Mouse (Mus musculus) liver, embryonic 16.5 days (tissue): Measurements from ENCODE around the gene Cand2. TPM values are rescaled to one million over a fixed set of nuclear protein-coding genes. Genes with fewer than 3 reads are reported as not detected.

Source experiments
- ATAC-seq: fragments of 200-750 bp; cut with Nextera tagmentation; 2 replicates; pipeline ENCODE4 v1.8.0; 2017; ENCODE audit warnings: low read depth, mild to moderate bottlenecking, moderate number of reproducible peaks, moderate library complexity
- H3K27ac ChIP-seq: fragments of 300-500 bp; sonication (generic); 2 replicates; pipeline ENCODE4 v1.5.1; 2014; ENCODE audit warnings: mild to moderate bottlenecking, low read length
- H3K27me3 ChIP-seq: fragments of 300-500 bp; sonication (generic); 2 replicates; pipeline ENCODE4 v1.6.1; 2014; ENCODE audit warnings: low read depth, low read length, mixed read lengths; ENCODE audit not compliant: control insufficient read depth, insufficient read depth
- H3K36me3 ChIP-seq: fragments of 300-500 bp; sonication (generic); 2 replicates; pipeline ENCODE4 v1.6.1; 2014; ENCODE audit warnings: mild to moderate bottlenecking; ENCODE audit not compliant: control insufficient read depth, insufficient read depth
- H3K4me1 ChIP-seq: fragments of 300-500 bp; sonication (generic); 2 replicates; pipeline ENCODE4 v1.6.1; 2014; ENCODE audit warnings: low read depth, low read length, mixed read lengths; ENCODE audit not compliant: control insufficient read depth
- H3K4me2 ChIP-seq: fragments of 300-500 bp; sonication (generic); 2 replicates; pipeline ENCODE4 v1.6.1; 2014; ENCODE audit warnings: low read depth, low read length, mixed read lengths
- H3K4me3 ChIP-seq: fragments of 300-500 bp; sonication (generic); 2 replicates; pipeline ENCODE4 v1.5.1; 2014; ENCODE audit warnings: low read depth, mild to moderate bottlenecking, low read length
- H3K9ac ChIP-seq: fragments of 300-500 bp; sonication (generic); 2 replicates; pipeline ENCODE4 v1.6.1; 2014; ENCODE audit warnings: low read depth, low read length
- H3K9me3 ChIP-seq: fragments of 300-500 bp; sonication (generic); replicated peaks from 2 replicates; pipeline ENCODE4 v1.6.1; 2016; ENCODE audit warnings: low read length; ENCODE audit not compliant: control insufficient read depth
- WGBS: fragments of 180-500 bp; shearing (Covaris S2); extraction: QIAGEN DNeasy Blood & Tissue Kit; methylation state at CpG from one replicate; pipeline ENCODE4 v1.1.7; 2014; ENCODE audit not compliant: insufficient replicate concordance; 5-methylcytosine and 5-hydroxymethylcytosine counted together
- polyA plus RNA-seq: library from polyadenylated mRNA; unstranded; fragments of >200 nt; fragmentation: Nextera tagmentation; extraction: Ambion mirVana; gene quantifications from 2 replicates; pipeline ENCODE4 v1.2.1, GENCODE M21; 2015

Cand2 gene
- polyA plus RNA-seq, 1 experiment from 2014 or later: 2.8 TPM

DNA sequence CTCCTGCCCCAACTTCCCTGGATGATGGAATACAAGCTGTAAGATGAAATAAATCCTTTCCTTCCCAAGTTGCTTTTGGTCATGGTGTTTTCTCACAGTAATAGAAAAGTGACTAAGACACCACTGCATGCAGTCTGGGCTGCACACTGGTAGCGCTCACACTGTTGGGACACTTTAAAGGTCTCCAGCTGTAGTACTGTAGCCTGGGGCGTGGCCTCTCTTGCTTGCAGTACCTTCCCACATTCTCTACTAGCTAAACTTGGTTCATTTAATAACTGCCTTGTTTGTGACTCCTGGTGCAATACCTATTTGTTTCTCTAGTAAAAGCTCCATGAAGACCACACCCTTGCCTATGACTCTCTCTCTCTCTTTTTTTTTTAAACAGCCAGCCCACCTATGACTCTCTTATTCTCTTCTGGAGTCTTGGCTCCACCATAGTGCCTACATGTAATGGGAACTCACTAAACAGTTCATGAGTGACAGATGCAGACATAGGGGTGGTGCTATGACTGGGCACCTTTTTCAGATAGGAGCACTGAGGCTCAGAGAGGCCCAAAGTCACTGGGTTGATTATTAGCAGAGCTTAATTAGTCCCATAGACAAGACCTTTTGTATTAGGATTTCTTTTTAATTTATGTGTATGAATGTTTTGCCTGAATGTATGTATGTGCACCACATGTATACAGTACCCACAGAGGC lies 58.0 kb downstream of the Cand2 start:
- no peak overlapping the region for H3K9ac ChIP-seq
- no peak overlapping the region for H3K27ac ChIP-seq
- 80% methylated on average over 2 of the region's 2 CpGs for WGBS
- no peak overlapping the region for H3K4me2 ChIP-seq
- no peaks in the 10 kb centered on the region for H3K9me3 ChIP-seq
- H3K36me3 ChIP-seq: no peaks in the 10 kb centered on the region; the same call in 1 of the 2 replicates
- peaks cover 9% of the 10 kb centered on the region for H3K4me1 ChIP-seq
- no peak overlapping the region for H3K4me3 ChIP-seq
- no peaks in the 10 kb centered on the region for H3K27me3 ChIP-seq
- ATAC-seq: 0 out of 2 replicates have a peak, but pooled peaks have one; percentile 32

DNA sequence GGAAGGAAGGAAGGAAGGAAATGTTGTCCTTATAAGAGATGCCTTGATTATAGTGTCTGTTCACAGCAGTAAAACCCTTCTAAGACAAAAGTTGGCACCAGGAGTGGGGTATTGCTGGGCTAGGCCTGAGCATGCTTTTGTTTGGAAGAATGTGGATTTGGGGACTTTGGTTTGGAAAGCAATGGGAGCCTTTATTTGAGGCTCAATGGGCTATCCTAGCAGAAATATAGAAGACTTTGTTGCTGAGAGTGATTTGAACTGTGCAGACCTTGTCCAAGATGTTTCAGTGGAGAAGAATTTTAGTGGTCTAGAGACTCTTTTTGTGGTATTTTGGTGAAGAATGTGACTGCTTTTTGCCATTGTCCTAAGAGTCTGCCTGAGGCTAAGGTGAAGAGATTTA lies 59.5 kb downstream of the Cand2 start:
- Histone ChIP-seq H3K36me3 (no peaks in the 10 kb centered on the region; the same call in 1 of the 2 replicates), H3K9ac (no peak overlapping the region), H3K9me3 (no peaks in the 10 kb centered on the region), H3K4me2 (no peak overlapping the region), H3K27ac (no peak overlapping the region), H3K4me3 (no peak overlapping the region), H3K27me3 (no peaks in the 10 kb centered on the region), H3K4me1 (peaks cover 20% of the 10 kb centered on the region)
- no peak for ATAC-seq

DNA sequence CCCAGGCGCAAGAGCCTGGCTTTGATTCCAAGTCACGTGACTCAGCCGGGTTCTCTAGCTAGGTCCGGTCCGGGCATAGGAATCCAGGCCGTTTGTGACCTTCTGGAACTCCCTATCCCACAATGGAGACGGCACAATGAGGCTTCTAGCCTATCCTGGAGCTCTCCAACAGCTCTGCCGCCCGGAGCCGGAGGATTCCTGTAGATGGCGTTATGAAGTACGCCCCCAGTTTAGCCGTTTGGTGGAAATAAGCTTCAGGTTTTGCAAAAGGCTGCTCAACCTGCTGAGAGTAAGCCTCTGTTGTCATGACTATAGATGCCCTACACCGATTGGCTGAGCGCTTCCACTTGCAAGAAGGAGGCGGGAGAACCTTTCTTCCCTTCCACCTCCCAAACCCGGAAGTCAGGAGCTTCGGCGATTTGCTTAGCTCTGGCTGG lies 63.8 kb downstream of the Cand2 start, which contains the start of gene Efcab12:
Gene Efcab12, minus strand, starts transcription at position 252 of the 437 bp plus-strand sequence.
- H3K27ac ChIP-seq: no peak within 1 kb of the TSS
- H3K4me3 ChIP-seq: peak within 1 kb of the TSS; percentile 50
- no peaks in the 10 kb centered on the region for H3K27me3 ChIP-seq
- H3K4me1 ChIP-seq: peaks cover 11% of the 10 kb centered on the region; the same call in 1 of the 2 replicates
- peak; percentile 88 for ATAC-seq
- peak within 1 kb of the TSS; percentile 78 for H3K4me2 ChIP-seq
- 0 out of 2 replicates have a peak within 1 kb of the TSS, but pooled peaks have one; percentile 3 for H3K9ac ChIP-seq
- peaks cover 3% of the 10 kb centered on the region; the same call in 1 of the 2 replicates for H3K36me3 ChIP-seq
- 5% methylated on average over 19 of the region's 19 CpGs for WGBS
- H3K9me3 ChIP-seq: no peaks in the 10 kb centered on the region

DNA sequence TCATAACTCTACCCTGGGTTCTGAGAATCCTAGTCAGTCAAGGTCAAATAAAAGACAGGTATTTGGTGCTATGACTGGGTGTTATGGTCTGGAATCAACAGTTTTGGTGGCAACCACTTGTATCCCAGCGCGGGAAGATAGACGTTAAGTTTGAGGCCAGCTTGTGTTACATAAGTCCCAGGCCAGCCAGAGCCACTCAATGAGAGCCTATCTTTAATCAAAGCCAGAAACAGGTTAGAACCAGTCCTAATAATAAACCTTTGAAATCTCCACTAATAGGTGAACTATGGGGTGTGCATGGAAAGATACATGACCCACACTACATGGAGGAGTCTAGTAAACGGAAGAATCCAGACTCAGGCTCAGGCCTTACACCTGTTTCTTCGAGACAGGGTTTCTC lies 64.4 kb downstream of the Cand2 start:
- H3K27ac ChIP-seq: no peak overlapping the region

DNA sequence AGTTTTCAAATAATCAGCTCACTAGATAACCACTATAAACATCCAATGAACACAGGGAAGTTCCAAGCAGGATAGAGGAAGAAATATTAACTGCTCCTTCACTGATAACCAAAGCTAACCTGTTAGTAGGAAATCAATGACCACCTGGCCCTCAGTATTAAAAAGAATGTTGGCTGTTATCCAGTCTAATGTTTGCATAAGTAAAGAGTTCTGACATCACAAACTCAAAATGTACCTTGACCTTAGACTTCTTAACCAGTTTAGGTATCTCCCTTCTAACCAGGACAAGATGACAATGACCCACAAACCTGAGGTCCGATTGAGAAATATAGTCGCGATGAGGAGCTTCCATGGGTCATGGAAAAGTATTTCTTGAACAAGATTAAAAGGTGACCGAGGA lies 70.7 kb downstream of the Cand2 start:
- no peak for ATAC-seq
- H3K27ac ChIP-seq: no peak overlapping the region

More for the DNA sequence above, 64.4 kb downstream of the Cand2 start:
- Histone ChIP-seq H3K4me2 (peak overlapping the region; percentile 78), H3K4me3 (peak overlapping the region; percentile 50), H3K9ac (0 out of 2 replicates have a peak overlapping the region, but pooled peaks have one; percentile 3), H3K36me3 (peaks cover 3% of the 10 kb centered on the region; the same call in 1 of the 2 replicates), H3K27me3 (no peaks in the 10 kb centered on the region), H3K9me3 (no peaks in the 10 kb centered on the region), H3K4me1 (peaks cover 11% of the 10 kb centered on the region; the same call in 1 of the 2 replicates)
- ATAC-seq: no peak
- 71% methylated on average over 5 of the region's 5 CpGs for WGBS

DNA sequence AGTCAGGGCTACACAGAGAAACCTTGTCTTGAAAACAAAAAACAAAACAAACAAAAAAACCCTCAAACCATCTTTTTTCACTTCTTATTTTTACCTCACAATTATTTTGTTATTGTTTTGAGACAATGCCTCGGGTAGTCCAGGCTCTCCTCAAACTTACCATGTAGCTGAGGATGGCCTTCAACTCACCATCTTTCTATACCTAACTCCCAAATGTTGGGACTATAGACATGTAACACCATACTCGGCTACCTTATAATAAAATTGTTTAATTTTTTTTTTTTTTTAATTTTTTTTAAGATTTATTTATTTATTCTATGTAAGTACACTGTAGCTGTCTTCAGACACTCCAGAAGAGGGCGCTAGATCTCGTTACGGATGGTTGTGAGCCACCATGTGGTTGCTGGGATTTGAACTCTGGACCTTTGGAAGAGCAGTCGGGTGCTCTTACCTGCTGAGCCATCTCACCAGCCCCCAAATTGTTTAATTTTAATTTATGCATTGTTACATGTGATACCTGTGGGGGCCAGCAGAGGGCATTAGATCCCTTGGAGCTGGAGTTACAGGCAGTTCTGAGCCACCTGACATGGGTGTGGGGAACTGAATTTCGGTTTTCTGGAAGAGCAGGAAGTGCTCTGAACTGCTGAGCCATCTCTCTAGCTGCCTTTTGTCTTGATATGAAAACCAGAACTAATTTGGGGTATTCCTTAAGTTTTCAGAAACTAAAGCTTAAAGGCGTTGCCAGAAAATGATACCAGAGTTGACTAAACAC lies 72.5 kb downstream of the Cand2 start:
- 26% methylated on average over 7 of the region's 8 CpGs for WGBS

More for the DNA sequence above, 70.7 kb downstream of the Cand2 start:
- H3K4me2 ChIP-seq: no peak overlapping the region
- peaks cover 18% of the 10 kb centered on the region for H3K36me3 ChIP-seq
- 80% methylated on average over 4 of the region's 4 CpGs for WGBS
- no peak overlapping the region for H3K9ac ChIP-seq
- no peaks in the 10 kb centered on the region for H3K9me3 ChIP-seq
- no peaks in the 10 kb centered on the region for H3K27me3 ChIP-seq
- peaks cover 3% of the 10 kb centered on the region for H3K4me1 ChIP-seq
- no peak overlapping the region for H3K4me3 ChIP-seq

DNA sequence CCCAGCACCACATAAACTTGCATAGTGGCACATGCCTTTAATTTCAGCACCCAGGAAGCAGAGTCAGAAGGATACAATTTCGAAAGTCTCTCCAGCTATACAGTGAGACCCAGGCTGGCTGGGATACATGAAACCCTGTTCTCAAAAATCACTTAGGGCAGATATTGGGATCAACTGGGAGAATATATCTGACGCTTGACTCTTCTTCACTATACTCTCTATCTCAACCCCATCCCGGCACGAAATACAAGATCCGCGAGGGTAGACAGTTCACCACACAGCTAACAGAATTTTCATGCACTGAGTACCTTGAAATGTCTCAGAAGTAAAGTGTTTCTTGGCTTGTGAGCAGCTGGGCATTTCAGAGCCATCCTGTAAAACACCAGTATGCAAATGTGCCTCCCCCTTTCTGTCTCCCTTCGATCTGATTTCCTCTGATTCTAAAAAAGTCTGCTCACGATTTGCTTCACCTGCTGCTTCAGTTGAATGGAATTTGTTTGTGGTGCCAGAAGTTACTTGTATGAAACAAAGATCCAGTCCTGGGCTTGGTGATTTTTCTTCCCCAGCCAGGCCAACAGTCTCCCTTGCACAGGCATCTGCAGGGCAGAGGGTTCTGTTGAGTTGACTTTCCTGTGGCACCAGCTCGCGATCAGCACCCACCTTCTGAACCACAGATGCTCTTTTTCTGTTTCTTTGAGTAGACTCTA lies 74.4 kb downstream of the Cand2 start:
- no peaks in the 10 kb centered on the region for H3K27me3 ChIP-seq
- H3K4me1 ChIP-seq: peaks cover 19% of the 10 kb centered on the region
- no peak for ATAC-seq
- peaks cover 15% of the 10 kb centered on the region for H3K36me3 ChIP-seq
- H3K4me2 ChIP-seq: no peak overlapping the region
- H3K9ac ChIP-seq: no peak overlapping the region
- no peak overlapping the region for H3K4me3 ChIP-seq
- no peaks in the 10 kb centered on the region for H3K9me3 ChIP-seq
- no peak overlapping the region for H3K27ac ChIP-seq
- 89% methylated on average over 10 of the region's 10 CpGs for WGBS

More for the DNA sequence above, 72.5 kb downstream of the Cand2 start:
- peak; percentile 46 for ATAC-seq
- Histone ChIP-seq H3K4me3 (no peak overlapping the region), H3K4me2 (no peak overlapping the region), H3K4me1 (peaks cover 9% of the 10 kb centered on the region), H3K27ac (no peak overlapping the region), H3K9me3 (no peaks in the 10 kb centered on the region), H3K27me3 (no peaks in the 10 kb centered on the region), H3K36me3 (peaks cover 18% of the 10 kb centered on the region), H3K9ac (no peak overlapping the region)

DNA sequence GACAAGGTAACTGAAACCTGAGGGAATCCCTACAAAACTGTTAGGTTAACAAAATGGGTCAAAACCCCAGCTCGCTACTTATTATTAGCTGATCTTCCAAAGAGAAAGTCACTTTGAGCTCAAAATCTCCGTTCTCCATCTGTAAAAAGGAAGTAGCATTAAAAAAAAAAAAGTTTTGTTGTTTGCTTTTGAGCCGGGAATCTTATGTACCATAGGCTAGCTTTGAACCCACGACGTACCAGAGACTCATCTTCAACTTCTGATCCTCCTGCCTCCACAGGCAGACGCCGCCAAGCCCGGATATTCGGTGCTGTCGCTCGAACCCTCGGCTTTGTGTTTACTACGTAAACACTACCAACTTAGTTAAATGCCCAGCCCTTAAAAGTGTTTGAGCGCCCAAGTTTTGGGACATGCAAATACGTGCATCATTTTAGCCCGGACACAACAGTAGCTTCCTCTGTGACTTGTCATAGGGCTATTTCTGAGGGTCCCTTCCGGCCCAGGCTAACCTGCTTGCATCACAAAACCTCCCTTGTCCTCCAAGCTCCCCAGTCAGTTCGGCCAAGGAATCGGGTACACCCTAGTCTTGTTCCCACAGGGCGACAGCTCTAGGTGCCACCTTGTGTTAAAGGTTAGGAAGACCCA lies 78.2 kb downstream of the Cand2 start:
- 2% methylated on average over 20 of the region's 20 CpGs for WGBS
- peaks cover 9% of the 10 kb centered on the region for H3K36me3 ChIP-seq
- peak overlapping the region; percentile 80 for H3K4me3 ChIP-seq
- peak overlapping the region; percentile 73 for H3K4me2 ChIP-seq
- peak overlapping the region; percentile 95 for H3K27ac ChIP-seq
- ATAC-seq: no peak; the same call in 1 of the 2 replicates
- peaks cover 22% of the 10 kb centered on the region for H3K4me1 ChIP-seq
- peak overlapping the region; percentile 79 for H3K9ac ChIP-seq
- H3K9me3 ChIP-seq: no peaks in the 10 kb centered on the region
- H3K27me3 ChIP-seq: no peaks in the 10 kb centered on the region
